Mouse (Mus musculus): ENCODE measurements around the gene Filip1.

DNA sequence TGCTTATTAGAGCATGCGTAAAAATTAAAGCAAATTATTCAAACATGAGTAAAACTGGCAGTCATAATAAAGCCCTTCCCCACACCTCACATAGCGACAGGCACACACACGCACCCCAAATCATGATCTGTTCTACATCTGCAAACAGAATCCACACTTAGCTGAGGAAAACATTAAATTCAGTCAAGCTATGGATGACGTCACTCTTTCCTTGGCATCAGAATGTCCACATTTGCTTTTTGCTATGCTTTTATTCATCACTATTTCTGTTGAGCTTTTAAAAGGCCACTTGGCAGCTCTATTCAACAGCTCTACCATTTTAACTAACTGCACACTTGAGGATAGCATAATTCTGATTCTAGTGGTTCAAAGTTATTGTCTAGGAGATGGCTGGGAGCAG is 198.1 kb downstream of the Filip1 start:
- TF ChIP-seq POLR2A (IDR thresholded peaks at IDR 0.05; ENCODE audit: borderline replicate concordance, extremely low read depth, insufficient read depth, insufficient read length, poor library complexity, severe bottlenecking), result no peak
- no peak for TF ChIP-seq CTCF (IDR thresholded peaks at IDR 0.05; ENCODE audit: borderline replicate concordance, extremely low read depth, insufficient read depth, insufficient read length)

Data from brain, embryonic 14.5 days (tissue).